Mouse (Mus musculus) stomach, postnatal 0 days (tissue): ENCODE data around the gene Ccdc32. TPM values are rescaled to one million over a fixed set of nuclear protein-coding genes. Genes with fewer than 3 reads are reported as not detected.

Experiments
- ATAC-seq: fragments of 200-750 bp; cut with Nextera tagmentation; 2 replicates; pipeline ENCODE4 v1.8.0; 2017; ENCODE audit not compliant: low FRiP score, low TSS enrichment
- DNase-seq: peaks from one replicate; pipeline ENCODE4 v3.0.0-alpha.2; 2016; ENCODE audit warnings: low spot score
- H3K27ac ChIP-seq: fragments of 300-500 bp; sonication (generic); replicated peaks from 2 replicates; pipeline ENCODE4 v1.5.1; 2014; ENCODE audit warnings: mild to moderate bottlenecking, control low read depth
- H3K27me3 ChIP-seq: fragments of 300-500 bp; sonication (generic); 2 replicates; pipeline ENCODE4 v1.6.1; 2014; ENCODE audit warnings: low read length; ENCODE audit not compliant: control insufficient read depth, insufficient read depth
- H3K36me3 ChIP-seq: fragments of 300-500 bp; sonication (generic); 2 replicates; pipeline ENCODE4 v1.6.1; 2014; ENCODE audit warnings: low read length, mixed read lengths; ENCODE audit not compliant: control insufficient read depth, insufficient read depth
- H3K4me1 ChIP-seq: fragments of 300-500 bp; sonication (generic); replicated peaks from 2 replicates; pipeline ENCODE4 v1.6.1; 2014; ENCODE audit warnings: antibody characterized with exemption; ENCODE audit not compliant: control insufficient read depth, insufficient read depth
- H3K4me2 ChIP-seq: fragments of 300-500 bp; sonication (generic); replicated peaks from 2 replicates; pipeline ENCODE4 v1.6.1; 2014; ENCODE audit warnings: low read depth, mild to moderate bottlenecking, control low read depth, moderate library complexity
- H3K4me3 ChIP-seq: fragments of 300-500 bp; sonication (generic); 2 replicates; pipeline ENCODE4 v1.5.1; 2014; ENCODE audit warnings: low read depth, low read length, control low read depth
- H3K9ac ChIP-seq: fragments of 300-500 bp; sonication (generic); 2 replicates; pipeline ENCODE4 v1.6.1; 2014; ENCODE audit warnings: mild to moderate bottlenecking, low read length, control low read depth, mixed read lengths
- H3K9me3 ChIP-seq: fragments of 300-500 bp; sonication (generic); 2 replicates; pipeline ENCODE4 v1.6.1; 2016; ENCODE audit warnings: low read length; ENCODE audit not compliant: control insufficient read depth
- CTCF ChIP-seq: IDR thresholded peaks from 2 replicates; pipeline ENCODE4 v1.5.1; 2016; ENCODE audit warnings: antibody characterized with exemption, low read depth, mild to moderate bottlenecking, moderate library complexity
- EP300 ChIP-seq: optimal IDR thresholded peaks from 2 replicates; pipeline ENCODE3; 2016; ENCODE audit warnings: antibody characterized with exemption
- WGBS: fragments of 180-500 bp; shearing (Covaris S2); extraction: QIAGEN DNeasy Blood & Tissue Kit; methylation state at CpG from one replicate; pipeline ENCODE4 v1.1.7; 2014; 5-methylcytosine and 5-hydroxymethylcytosine counted together
- polyA plus RNA-seq: library from polyadenylated mRNA; unstranded; fragments of >200 nt; fragmentation: Nextera tagmentation; extraction: Ambion mirVana; gene quantifications from 2 replicates; pipeline ENCODE4 v1.2.1, GENCODE M21; 2015

Gene Ccdc32
- polyA plus RNA-seq, 1 experiment from 2014 or later, result 21.3 TPM

GRCm38 (mm10) chr2:118995919-118996797, 33.0 kb downstream of the Ccdc32 start:
- H3K27me3 ChIP-seq, result no peaks in the 10 kb centered on the region
- DNase-seq (no peak), ATAC-seq (no peak)
- H3K36me3 ChIP-seq, result no peaks in the 10 kb centered on the region
- no peak overlapping the region for H3K4me3 ChIP-seq
- 49% methylated on average over 16 of the region's 16 CpGs for WGBS
- no peak overlapping the region for H3K9ac ChIP-seq
- no peak for TF ChIP-seq EP300
- TF ChIP-seq CTCF, result no peak
- no peak overlapping the region for H3K4me2 ChIP-seq
- no peaks in the 10 kb centered on the region for H3K4me1 ChIP-seq
- H3K9me3 ChIP-seq, result no peaks in the 10 kb centered on the region
- H3K27ac ChIP-seq, result no peak overlapping the region

GRCm38 (mm10) chr2:118995490-118995889, 33.7 kb downstream of the Ccdc32 start:
- no peaks in the 10 kb centered on the region for H3K4me1 ChIP-seq
- H3K27me3 ChIP-seq, result no peaks in the 10 kb centered on the region
- TF ChIP-seq CTCF (no peak), EP300 (no peak)
- ATAC-seq (no peak), DNase-seq (no peak)
- no peaks in the 10 kb centered on the region for H3K36me3 ChIP-seq
- no peak overlapping the region for H3K9ac ChIP-seq
- no peak overlapping the region for H3K4me3 ChIP-seq
- H3K27ac ChIP-seq, result no peak overlapping the region
- whole genome bisulfite sequencing, result 50% methylated on average over 5 of the region's 5 CpGs
- H3K4me2 ChIP-seq, result no peak overlapping the region
- H3K9me3 ChIP-seq, result no peaks in the 10 kb centered on the region

DNA sequence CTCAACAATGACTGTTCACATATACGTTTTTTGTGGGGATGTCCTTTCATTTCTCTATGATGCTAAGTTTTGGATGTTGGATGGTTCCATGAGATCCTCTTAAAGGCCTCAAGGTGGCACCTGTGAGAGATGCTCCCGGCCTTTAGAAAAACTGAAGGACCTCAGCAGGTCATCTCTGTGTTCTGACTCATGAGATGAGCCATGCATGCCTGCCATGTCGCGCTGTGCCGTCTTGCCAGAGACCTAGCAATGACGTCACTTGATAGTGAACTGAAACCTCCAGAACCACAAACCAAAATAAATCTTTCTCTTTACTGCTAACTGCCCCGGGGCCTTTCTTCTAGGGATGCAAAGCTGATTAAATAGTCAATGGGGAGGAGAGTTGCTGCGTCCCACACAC, 45.4 kb downstream of the Ccdc32 start:
- no peak for ATAC-seq
- H3K9ac ChIP-seq, result no peak overlapping the region
- WGBS, result 68% methylated on average over 8 of the region's 8 CpGs
- H3K4me2 ChIP-seq, result no peak overlapping the region
- no peaks in the 10 kb centered on the region for H3K4me1 ChIP-seq
- no peak overlapping the region for H3K4me3 ChIP-seq
- no peak for DNase-seq
- no peaks in the 10 kb centered on the region for H3K36me3 ChIP-seq
- H3K9me3 ChIP-seq, result no peaks in the 10 kb centered on the region
- TF ChIP-seq CTCF, result peak; percentile 37
- no peak for TF ChIP-seq EP300
- no peaks in the 10 kb centered on the region for H3K27me3 ChIP-seq
- H3K27ac ChIP-seq, result no peak overlapping the region

GRCm38 (mm10) chr2:118980841-118981240, 48.4 kb downstream of the Ccdc32 start:
- no peak overlapping the region for H3K27ac ChIP-seq
- H3K9ac ChIP-seq, result no peak overlapping the region
- H3K36me3 ChIP-seq, result no peaks in the 10 kb centered on the region
- H3K4me2 ChIP-seq, result no peak overlapping the region
- TF ChIP-seq EP300, result no peak
- no peak for TF ChIP-seq CTCF
- ATAC-seq, result no peak
- H3K4me3 ChIP-seq, result no peak overlapping the region
- no peaks in the 10 kb centered on the region for H3K9me3 ChIP-seq
- H3K4me1 ChIP-seq, result no peaks in the 10 kb centered on the region
- WGBS, result 72% methylated on average over 6 of the region's 6 CpGs
- DNase-seq, result no peak
- H3K27me3 ChIP-seq, result no peaks in the 10 kb centered on the region

GRCm38 (mm10) chr2:118978064-118978463, 51.1 kb downstream of the Ccdc32 start:
- no peak for ATAC-seq
- TF ChIP-seq CTCF (peak; percentile 36), EP300 (no peak)
- WGBS, result 35% methylated on average over 6 of the region's 6 CpGs
- H3K4me3 ChIP-seq, result no peak overlapping the region
- no peaks in the 10 kb centered on the region for H3K9me3 ChIP-seq
- no peak overlapping the region for H3K27ac ChIP-seq
- no peaks in the 10 kb centered on the region for H3K27me3 ChIP-seq
- no peak overlapping the region for H3K9ac ChIP-seq
- no peak for DNase-seq
- no peaks in the 10 kb centered on the region for H3K36me3 ChIP-seq
- no peak overlapping the region for H3K4me2 ChIP-seq
- no peaks in the 10 kb centered on the region for H3K4me1 ChIP-seq

DNA sequence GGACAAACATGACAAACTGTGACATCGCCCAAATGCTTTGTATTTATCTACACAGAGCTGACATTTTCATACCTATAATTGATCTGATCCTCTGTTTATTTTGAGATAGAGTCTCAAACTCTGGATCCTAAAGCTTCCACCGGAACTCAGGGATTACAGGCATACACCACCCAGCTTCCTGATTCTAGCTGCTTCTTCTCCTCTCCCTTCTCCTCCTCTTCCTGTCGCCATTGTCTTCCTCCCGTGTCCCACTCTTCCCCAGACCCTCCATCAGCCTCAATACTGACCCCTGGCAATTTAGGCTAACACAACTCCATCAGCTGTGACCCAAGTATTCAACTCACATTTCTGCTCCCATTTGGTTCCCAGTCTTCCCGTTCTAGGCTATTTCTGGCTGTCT, 52.3 kb downstream of the Ccdc32 start:
- Histone ChIP-seq H3K36me3 (no peaks in the 10 kb centered on the region), H3K27ac (no peak overlapping the region), H3K9ac (no peak overlapping the region), H3K4me1 (no peaks in the 10 kb centered on the region), H3K4me2 (peak overlapping the region; percentile 93), H3K27me3 (no peaks in the 10 kb centered on the region), H3K4me3 (peak overlapping the region; percentile 51), H3K9me3 (no peaks in the 10 kb centered on the region)
- ATAC-seq (no peak), DNase-seq (no peak)
- 33% methylated on average over 5 of the region's 5 CpGs for WGBS
- TF ChIP-seq EP300, result no peak
